ENCODE assay signal across 8 mouse cellular contexts in the genomic region with DNA sequence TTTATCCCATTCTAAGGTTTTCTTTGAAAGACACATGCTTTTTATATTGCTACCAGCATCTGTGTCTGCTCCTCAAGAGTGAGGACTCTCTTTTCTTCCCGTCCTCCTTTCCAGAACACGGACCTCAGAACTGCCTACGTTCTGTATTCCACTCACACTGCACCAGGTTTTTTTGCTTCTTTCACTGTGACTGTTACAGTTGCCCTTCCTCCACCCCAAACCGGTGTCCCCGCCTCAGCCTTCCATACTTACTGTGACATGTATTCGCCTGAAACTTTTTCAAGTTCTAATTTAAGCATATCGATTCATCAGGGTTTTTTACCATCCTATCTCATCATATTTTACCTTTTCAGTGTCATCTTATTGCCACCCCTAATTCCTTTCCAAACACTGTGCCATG. TPM values are rescaled to one million over a fixed set of nuclear protein-coding genes. Genes with fewer than 3 reads are reported as not detected.
DNase-seq lines count a peak whose midpoint lies in the region; ATAC-seq and TF ChIP-seq lines count a peak whose summit lies in the region.

No protein-coding gene starts in this region.

- H3K27me3 ChIP-seq in megakaryocyte, embryonic 14.5 days (replicated peaks), result no peaks in the 10 kb centered on the region
- H3K27me3 ChIP-seq in forebrain, embryonic 14.5 days (replicated peaks; ENCODE audit: control insufficient read depth, insufficient read depth, low read length), result no peaks in the 10 kb centered on the region
- no peaks in the 10 kb centered on the region for H3K27me3 ChIP-seq in intestine, embryonic 16.5 days (replicated peaks; ENCODE audit: control insufficient read depth, insufficient read depth, low read length)

- peaks cover 52% of the 10 kb centered on the region for H3K4me1 ChIP-seq in megakaryocyte, embryonic 14.5 days
- H3K4me1 ChIP-seq in forebrain, embryonic 14.5 days (ENCODE audit: control insufficient read depth, insufficient read depth, low read length), result peaks cover 22% of the 10 kb centered on the region
- H3K4me1 ChIP-seq in intestine, embryonic 16.5 days (ENCODE audit: control insufficient read depth, insufficient read depth, low read length), result peaks cover 9% of the 10 kb centered on the region; the same call in 1 of the 2 replicates
- peaks cover 10% of the 10 kb centered on the region for H3K4me1 ChIP-seq in lung, adult 2 months (ENCODE audit: control insufficient read depth, insufficient read depth, low read length)

- TF ChIP-seq POLR2A in lung, adult 2 months (IDR thresholded peaks at IDR 0.05; ENCODE audit: borderline replicate concordance, extremely low read depth, low read depth, low read length), result no peak

- H3K4me3 ChIP-seq in megakaryocyte, embryonic 14.5 days (replicated peaks), result peak overlapping the region; percentile 93
- H3K4me3 ChIP-seq in forebrain, embryonic 14.5 days (ENCODE audit: low read depth, low read length), result peak overlapping the region; percentile 85
- peak overlapping the region; percentile 77 for H3K4me3 ChIP-seq in intestine, embryonic 16.5 days (ENCODE audit: low read length)
- H3K4me3 ChIP-seq in lung, adult 2 months (replicated peaks; ENCODE audit: extremely low read depth, low read depth, low read length), result peak overlapping the region; percentile 91

- ATAC-seq in megakaryocyte, adult 5-6 weeks (ENCODE audit: poor library complexity, severe bottlenecking), result no peak
- ATAC-seq in forebrain, embryonic 14.5 days, result no peak
- ATAC-seq in intestine, embryonic 16.5 days, result no peak

- H3K9me3 ChIP-seq in megakaryocyte, embryonic 14.5 days, result no peaks in the 10 kb centered on the region
- no peaks in the 10 kb centered on the region for H3K9me3 ChIP-seq in forebrain, embryonic 14.5 days (replicated peaks; ENCODE audit: control insufficient read depth, low read length)
- H3K9me3 ChIP-seq in intestine, embryonic 16.5 days (ENCODE audit: control insufficient read depth, low read length), result no peaks in the 10 kb centered on the region

- DNase-seq in brain, adult 2 months (ENCODE audit: low read depth, low spot score), result peak; percentile 64
- peak; percentile 20 for DNase-seq in forebrain, embryonic 14.5 days (ENCODE audit: low spot score)
- DNase-seq in lung, adult 2 months, result no peak
- peak; percentile 26 to 39 for DNase-seq in right cerebral cortex, postnatal 36 days (ENCODE audit: low spot score in 2 of 2)
- DNase-seq in gastrocnemius, postnatal 25 days, result no peak

- peaks cover 36% of the 10 kb centered on the region for H3K36me3 ChIP-seq in megakaryocyte, embryonic 14.5 days (replicated peaks; ENCODE audit: low read length)
- H3K36me3 ChIP-seq in forebrain, embryonic 14.5 days (ENCODE audit: control insufficient read depth, insufficient read depth, low read length), result no peaks in the 10 kb centered on the region
- H3K36me3 ChIP-seq in intestine, embryonic 16.5 days (ENCODE audit: control insufficient read depth, insufficient read depth, low read length), result no peaks in the 10 kb centered on the region

- H3K27ac ChIP-seq in forebrain, embryonic 14.5 days (ENCODE audit: low read depth, low read length), result no peak overlapping the region
- peak overlapping the region; percentile 97 for H3K27ac ChIP-seq in intestine, embryonic 16.5 days (ENCODE audit: low read length)

- no peak for TF ChIP-seq CTCF in lung, adult 2 months (IDR thresholded peaks at IDR 0.05; ENCODE audit: insufficient read depth, low read length)

- peak overlapping the region; percentile 68 for H3K4me2 ChIP-seq in forebrain, embryonic 14.5 days (ENCODE audit: low read length)
- peak overlapping the region; percentile 72 for H3K4me2 ChIP-seq in intestine, embryonic 16.5 days (ENCODE audit: low read depth, low read length)

- H3K9ac ChIP-seq in forebrain, embryonic 14.5 days (ENCODE audit: low read length), result peak overlapping the region; percentile 93
- H3K9ac ChIP-seq in intestine, embryonic 16.5 days (ENCODE audit: low read depth, low read length), result peak overlapping the region; percentile 96

- WGBS in forebrain, embryonic 14.5 days, result 15% methylated on average over 7 of the region's 7 CpGs
- 9% methylated on average over 7 of the region's 7 CpGs for WGBS in intestine, embryonic 16.5 days
- 2% methylated on average over 7 of the region's 7 CpGs for WGBS in lung, adult 2 months

RNA-seq across cellular contexts. Expression of a gene that starts 1.0 kb away (rescaled TPM):
- polyA plus RNA-seq in megakaryocyte, embryonic 14.5 days (2012; ENCODE audit: insufficient read depth, low replicate concordance), result 2.1 and 44.0 TPM in 2 replicates
- total RNA-seq in megakaryocyte, adult 5-6 weeks (2015), result 59.9 and 80.9 TPM in 2 replicates
- 87.4 and 91.5 TPM in 2 replicates for total RNA-seq in megakaryocyte, adult 5-6 weeks (2017)
- 52.9 and 62.2 TPM in 2 replicates for polyA plus RNA-seq in forebrain, embryonic 14.5 days (2014; fragmentation: Nextera tagmentation; extraction: Ambion mirVana)
- polyA plus RNA-seq in intestine, embryonic 16.5 days (2015; fragmentation: Nextera tagmentation; extraction: Ambion mirVana), result 44.3 and 47.4 TPM in 2 replicates
- polyA plus RNA-seq in lung, adult 2 months (2012; rRNA removed), result 10.0 and 13.1 TPM in 2 replicates
- total RNA-seq in gastrocnemius, postnatal 25 days (2021), result 10 to 100 TPM; 12.9 to 13.6 TPM

RNA-seq across cellular contexts. Expression of a gene that starts 1.6 kb away (rescaled TPM):
- polyA plus RNA-seq in megakaryocyte, embryonic 14.5 days (2012; ENCODE audit: insufficient read depth, low replicate concordance), result 87.4 and 151 TPM in 2 replicates
- 166 and 167 TPM in 2 replicates for total RNA-seq in megakaryocyte, adult 5-6 weeks (2015)
- 149 and 186 TPM in 2 replicates for total RNA-seq in megakaryocyte, adult 5-6 weeks (2017)
- polyA plus RNA-seq in forebrain, embryonic 14.5 days (2014; fragmentation: Nextera tagmentation; extraction: Ambion mirVana), result 56.1 TPM in 2 replicates
- 86.0 and 86.6 TPM in 2 replicates for polyA plus RNA-seq in intestine, embryonic 16.5 days (2015; fragmentation: Nextera tagmentation; extraction: Ambion mirVana)
- polyA plus RNA-seq in lung, adult 2 months (2012; rRNA removed), result 54.3 and 87.8 TPM in 2 replicates
- 10 to 100 TPM; 46.0 to 46.4 TPM for total RNA-seq in gastrocnemius, postnatal 25 days (2021)

Comparison
In these comparisons a context has a peak if more than half of its experiments do, and no peak if none do; other contexts are left out.
1. DNase-seq: peak in brain, adult 2 months (single experiment), forebrain, embryonic 14.5 days (single experiment) and right cerebral cortex, postnatal 36 days (2 of 2); none in lung, adult 2 months (single experiment) and gastrocnemius, postnatal 25 days (single experiment).
2. Peak in every context shown above with its lines, with median percentiles within 50 percentile points of each other: H3K4me3 ChIP-seq.